Mouse (Mus musculus): Measurements from ENCODE around the gene Epor.

GRCm38 (mm10) chr9:21943638-21944037 lies 19.7 kb downstream of the Epor start:
- TF ChIP-seq GATA1 (IDR thresholded peaks at IDR 0.05; ENCODE audit: low read length) (no peak), TAL1 (IDR thresholded peaks at IDR 0.05; ENCODE audit: low read length) (no peak)

Measured in erythroblast, embryonic 14.5 days (primary cell).